Mouse (Mus musculus) retina, embryonic 14.5 days (tissue): ENCODE data around the gene Med13l.
"Not testable (repeated sequence)": the region's sequence is repeated elsewhere in the genome, so short reads cannot be mapped to it uniquely, and the experiment has no call there.

Source experiments
- DNase-seq: peaks from one replicate; pipeline ENCODE4 v3.0.0-alpha.2; 2015; ENCODE audit warnings: low spot score

Med13l gene

GRCm38 (mm10) chr5:118632346-118632745 is 71.9 kb downstream of the Med13l start:
- no peak for DNase-seq

GRCm38 (mm10) chr5:118633106-118633505 is 72.6 kb downstream of the Med13l start:
- DNase-seq: no peak

- DNase-seq: peak; percentile 73
These were observed 75.2 kb downstream of the Med13l start for GRCm38 (mm10) chr5:118635476-118636187.

- no peak for DNase-seq
These were observed 76.2 kb downstream of the Med13l start for GRCm38 (mm10) chr5:118636399-118637369.

- DNase-seq: no peak
These were observed 77.5 kb downstream of the Med13l start for GRCm38 (mm10) chr5:118637931-118638330.

- DNase-seq: no peak
These were observed 78.1 kb downstream of the Med13l start for GRCm38 (mm10) chr5:118638534-118639109.

- DNase-seq: no peak
These were observed 78.7 kb downstream of the Med13l start for GRCm38 (mm10) chr5:118639117-118639707.

- no peak for DNase-seq
These were observed 83.6 kb downstream of the Med13l start for GRCm38 (mm10) chr5:118644041-118644440.

GRCm38 (mm10) chr5:118644511-118644910 is 84.0 kb downstream of the Med13l start:
- DNase-seq: no peak

- DNase-seq: no peak
These were observed 84.8 kb downstream of the Med13l start for GRCm38 (mm10) chr5:118645196-118645805.

- DNase-seq: no peak
These were observed 86.4 kb downstream of the Med13l start for GRCm38 (mm10) chr5:118646897-118647296.

GRCm38 (mm10) chr5:118647384-118647783 is 86.9 kb downstream of the Med13l start:
- DNase-seq: no peak

- DNase-seq: no peak
These were observed 88.9 kb downstream of the Med13l start for GRCm38 (mm10) chr5:118649215-118650006.

GRCm38 (mm10) chr5:118650007-118650548 is 89.6 kb downstream of the Med13l start:
- DNase-seq: no peak

GRCm38 (mm10) chr5:118650746-118651145 is 90.3 kb downstream of the Med13l start:
- no peak for DNase-seq

- DNase-seq: no peak
These were observed 92.1 kb downstream of the Med13l start for GRCm38 (mm10) chr5:118652611-118653010.

GRCm38 (mm10) chr5:118653119-118653518 is 92.6 kb downstream of the Med13l start:
- DNase-seq: not testable (repeated sequence)

- no peak for DNase-seq
These were observed 94.1 kb downstream of the Med13l start for GRCm38 (mm10) chr5:118654599-118654998.

- DNase-seq: peak; percentile 77
These were observed 94.5 kb downstream of the Med13l start for GRCm38 (mm10) chr5:118655025-118655424.

GRCm38 (mm10) chr5:118655428-118655827 is 94.9 kb downstream of the Med13l start:
- DNase-seq: no peak

- DNase-seq: no peak
These were observed 95.5 kb downstream of the Med13l start for GRCm38 (mm10) chr5:118655966-118656365.
